ENCODE assay signal across 12 mouse cellular contexts in the genomic region with DNA sequence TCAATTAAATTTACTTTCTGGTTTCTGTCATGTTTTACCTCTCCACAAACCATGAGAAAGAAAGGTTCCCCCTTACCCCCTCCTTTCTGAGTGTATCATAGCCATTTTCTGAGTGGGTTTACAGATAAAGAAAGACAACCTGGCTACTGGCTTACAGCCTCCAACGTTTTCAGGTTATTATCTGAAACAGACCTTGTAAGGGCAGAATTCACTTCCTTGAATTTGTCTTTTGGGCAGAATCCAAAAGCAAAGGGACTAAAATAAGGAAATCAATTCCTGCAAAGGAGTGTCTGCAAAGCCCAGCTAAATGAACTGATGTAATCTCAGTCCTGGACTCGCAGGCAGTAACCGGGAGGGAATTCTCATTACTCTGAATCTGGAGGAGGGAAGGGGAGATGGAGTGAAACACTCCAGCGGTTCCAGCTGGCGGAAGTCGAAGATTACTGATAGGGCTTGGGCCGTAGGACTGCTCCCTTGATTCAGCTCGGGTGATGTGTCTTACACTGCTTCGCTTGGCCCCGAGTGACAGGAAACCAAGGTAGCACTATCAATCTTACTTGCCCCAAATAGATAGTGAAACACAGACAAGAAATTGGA.
DNase-seq lines count a peak whose midpoint lies in the region; ATAC-seq lines count a peak whose summit lies in the region.
"Had no signal": no experiment of that assay in that cellular context is flagged by ENCODE, and none has a peak within 500 bp of the region (broad histone marks: within the 10 kb centered on the region; RNA-seq: fewer than 3 reads in every experiment).

No protein-coding gene starts in this region.

- peak; percentile 84 for ATAC-seq in kidney, embryonic 15.5 days (replicated peaks; ENCODE audit: low FRiP score)
- no peak for ATAC-seq in megakaryocyte, adult 5-6 weeks (ENCODE audit: poor library complexity, severe bottlenecking)

- 28% methylated on average over 10 of the region's 10 CpGs for WGBS in kidney, embryonic 15.5 days

- H3K4me2 ChIP-seq in kidney, embryonic 15.5 days, result no peak overlapping the region
- H3K4me2 ChIP-seq: embryonic facial prominence, embryonic 15.5 days; limb, embryonic 15.5 days had no signal

- no peak for DNase-seq in kidney, adult 8-10 months
- peak; percentile 2 for DNase-seq in urinary bladder, postnatal 25 days (ENCODE audit: low spot score)
- DNase-seq in urinary bladder, postnatal 4 days (ENCODE audit: low spot score in 2 of 2), result no peak
- peak; percentile 45 for DNase-seq in heart, postnatal 4 days
- DNase-seq in cerebellum, postnatal 4 days (ENCODE audit: low spot score in 2 of 2), result no peak
- no peak for DNase-seq in adrenal gland, adult 2 months
- DNase-seq: adrenal gland, adult 8-10 months; right cerebral cortex, postnatal 14 days had no signal

- 0 out of 2 replicates have a peak overlapping the region, but pooled peaks have one; percentile 45 for H3K27ac ChIP-seq in kidney, embryonic 15.5 days
- H3K27ac ChIP-seq: embryonic facial prominence, embryonic 15.5 days; limb, embryonic 15.5 days had no signal

- H3K4me1 ChIP-seq in kidney, embryonic 15.5 days, result no peaks in the 10 kb centered on the region
- H3K4me1 ChIP-seq: embryonic facial prominence, embryonic 15.5 days; limb, embryonic 15.5 days had no signal

- no peaks in the 10 kb centered on the region for H3K27me3 ChIP-seq in kidney, embryonic 15.5 days
- H3K27me3 ChIP-seq: embryonic facial prominence, embryonic 15.5 days; limb, embryonic 15.5 days had no signal

- H3K4me3 ChIP-seq in kidney, embryonic 15.5 days (replicated peaks), result no peak overlapping the region
- H3K4me3 ChIP-seq: embryonic facial prominence, embryonic 15.5 days; limb, embryonic 15.5 days had no signal

- no peaks in the 10 kb centered on the region for H3K36me3 ChIP-seq in kidney, embryonic 15.5 days
- H3K36me3 ChIP-seq: embryonic facial prominence, embryonic 15.5 days; limb, embryonic 15.5 days had no signal

- no peaks in the 10 kb centered on the region for H3K9me3 ChIP-seq in kidney, embryonic 15.5 days (replicated peaks)
- H3K9me3 ChIP-seq: embryonic facial prominence, embryonic 15.5 days; limb, embryonic 15.5 days had no signal

- H3K9ac ChIP-seq in kidney, embryonic 15.5 days, result no peak overlapping the region
- H3K9ac ChIP-seq: embryonic facial prominence, embryonic 15.5 days; limb, embryonic 15.5 days had no signal

Comparison
In these comparisons a context has a peak if more than half of its experiments do, and no peak if none do; other contexts are left out.
1. DNase-seq: peak in urinary bladder, postnatal 25 days (single experiment) and heart, postnatal 4 days (single experiment); none in kidney, adult 8-10 months (0 of 2), urinary bladder, postnatal 4 days (0 of 2), cerebellum, postnatal 4 days (0 of 2) and adrenal gland, adult 2 months (single experiment).